Mouse (Mus musculus) 3T3-L1 (cell line): Measurements from ENCODE around the gene Cpt1c.
"Not testable (repeated sequence)": the region's sequence is repeated elsewhere in the genome, so short reads cannot be mapped to it uniquely, and the experiment has no call there.

Experiments
- DNase-seq: peaks from one replicate; pipeline ENCODE4 v3.0.0-alpha.2; 2015; ENCODE audit warnings: low read depth, low spot score

The Cpt1c gene

GRCm38 (mm10) chr7:44974383-44975116 is at the start of gene Cpt1c:
Gene Cpt1c, minus strand, starts transcription at chr7:44974851.
- peak; percentile 81 for DNase-seq

GRCm38 (mm10) chr7:45023711-45024110 is 49.1 kb upstream of the Cpt1c start:
- not testable (repeated sequence) for DNase-seq

- DNase-seq: no peak
Measured at GRCm38 (mm10) chr7:45020225-45020624, 45.6 kb upstream of the Cpt1c start.

GRCm38 (mm10) chr7:45019031-45019571 is 44.5 kb upstream of the Cpt1c start:
- peak; percentile 95 for DNase-seq

DNA sequence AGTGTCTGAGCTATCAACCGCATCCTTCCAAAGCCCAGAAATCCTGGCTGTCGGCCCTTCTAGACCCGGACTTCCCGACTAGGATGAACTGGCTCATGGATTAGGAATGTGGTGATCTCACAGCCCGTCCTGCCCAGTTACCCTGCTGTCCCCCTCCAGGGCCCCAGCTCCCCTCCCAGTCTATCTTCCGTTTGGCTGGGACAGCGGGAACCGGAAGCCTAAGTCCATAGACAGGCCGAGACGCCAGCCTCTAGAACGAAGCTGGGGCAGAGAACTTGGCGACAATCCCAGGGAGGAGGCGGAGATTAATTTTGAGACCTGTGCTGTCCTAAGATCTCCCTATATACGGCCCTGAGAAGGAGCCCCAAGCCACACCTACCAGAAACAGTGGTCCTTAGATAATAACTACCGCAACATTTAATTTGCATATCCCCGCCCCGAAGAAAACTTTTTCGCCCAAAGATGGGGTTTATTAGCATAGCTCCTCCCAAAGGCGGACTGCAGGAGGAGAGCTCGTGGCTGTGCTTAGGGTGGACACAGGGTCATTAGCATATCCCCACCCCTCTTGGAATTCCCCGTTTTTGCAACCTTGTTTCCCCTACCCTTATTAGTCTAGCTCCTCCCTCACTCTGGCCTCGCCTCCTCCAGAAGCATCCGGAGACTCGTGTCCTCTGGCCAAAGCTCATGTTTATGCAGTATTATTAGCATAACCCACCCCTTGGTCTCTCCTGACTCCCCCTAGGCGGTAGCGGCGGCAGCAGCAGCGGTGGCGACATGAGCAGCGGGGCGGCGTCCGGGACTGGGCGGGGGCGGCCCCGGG is 42.8 kb upstream of the Cpt1c start, which contains the start of gene Rras:
Gene Rras (plus strand): TSS at position 720 of the 820 bp plus-strand sequence.
- DNase-seq: peak; percentile 100

DNA sequence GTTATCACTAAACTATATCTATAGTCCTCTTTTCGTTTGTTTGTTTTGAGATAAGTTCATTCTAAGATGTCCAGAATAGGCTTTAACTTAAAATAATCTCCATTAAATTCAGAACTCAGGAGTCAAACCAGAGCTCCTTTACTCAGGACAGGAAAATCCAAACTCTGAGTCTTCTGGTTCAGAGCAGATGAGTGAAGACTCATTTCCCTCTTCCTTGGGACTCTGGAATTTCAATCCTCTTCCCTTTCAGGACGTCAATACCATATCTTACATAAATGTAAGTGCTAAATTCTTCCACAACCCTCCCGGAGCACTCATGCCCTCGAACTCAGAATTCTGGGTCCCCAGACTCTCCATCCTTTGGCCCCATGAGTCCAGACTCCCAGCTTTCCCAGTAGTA is 42.1 kb upstream of the Cpt1c start:
- DNase-seq: no peak

- DNase-seq: peak; percentile 98
Measured at GRCm38 (mm10) chr7:45015957-45016612, 41.4 kb upstream of the Cpt1c start, which contains the start of gene Scaf1. Gene Scaf1, minus strand, starts transcription at chr7:45016363.

DNA sequence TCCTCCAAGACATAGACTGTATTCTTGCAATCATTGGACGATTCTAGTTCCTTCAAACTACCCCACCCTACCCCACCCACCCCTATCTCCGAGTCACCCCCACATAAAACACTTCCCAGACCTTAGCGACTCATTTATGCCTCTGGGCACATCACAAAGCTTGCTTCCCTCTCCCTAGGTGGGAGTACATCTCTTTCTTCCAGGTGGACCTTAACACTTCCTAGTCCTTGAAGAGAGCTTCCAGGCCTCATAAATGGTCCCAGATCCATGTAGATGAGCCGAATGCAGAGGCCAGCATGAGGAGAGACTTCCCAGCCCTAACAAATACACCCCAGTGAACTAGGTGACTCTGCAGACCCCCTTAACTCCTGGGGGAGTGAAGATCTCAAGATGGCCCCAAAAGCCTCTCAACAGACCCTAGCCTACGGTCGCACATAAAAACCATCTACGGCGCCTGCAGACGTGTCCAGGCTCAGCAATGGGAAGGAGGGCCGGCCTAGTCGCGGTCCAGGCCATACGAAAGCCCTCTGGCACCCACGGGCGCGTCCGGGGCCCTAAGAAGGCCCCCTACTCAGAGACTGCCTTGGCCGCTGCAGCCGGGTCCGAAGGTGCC is 40.8 kb upstream of the Cpt1c start:
- DNase-seq: no peak

GRCm38 (mm10) chr7:45014096-45014451 is 39.4 kb upstream of the Cpt1c start:
- DNase-seq: no peak

DNA sequence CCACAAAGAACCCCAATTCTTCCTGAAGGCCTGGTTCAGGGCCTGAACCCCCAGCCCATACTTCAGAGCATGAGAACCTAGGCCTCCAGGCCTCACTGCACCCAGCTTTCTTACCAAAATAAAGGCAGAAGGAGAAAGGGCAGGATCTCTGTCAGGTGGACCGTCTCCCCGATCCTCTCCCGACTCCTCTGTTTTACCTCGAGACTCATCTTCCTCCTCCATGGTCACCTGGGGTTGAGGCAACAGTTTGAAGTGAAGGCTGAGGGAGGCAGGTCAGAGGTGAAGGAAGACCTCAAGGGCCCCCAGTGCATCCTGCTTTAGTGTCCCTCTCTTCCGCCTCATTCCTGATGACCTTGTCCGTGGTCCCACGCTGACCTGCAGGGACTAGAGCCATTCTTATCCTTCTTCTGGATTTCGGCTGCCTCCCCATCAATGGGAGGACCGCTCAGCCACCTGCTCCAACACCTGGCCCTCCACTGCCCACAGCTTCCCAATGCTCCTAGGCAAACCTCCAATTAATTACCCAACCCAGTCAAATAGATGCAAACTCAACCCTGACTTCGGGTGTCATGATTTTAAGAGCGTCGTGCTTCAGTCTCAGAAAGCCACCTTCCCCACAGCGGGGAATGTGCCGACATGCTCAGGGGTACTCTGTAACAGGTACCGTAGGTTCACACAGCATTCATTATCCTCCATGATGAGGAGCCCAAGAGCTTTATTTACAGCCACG is 38.9 kb upstream of the Cpt1c start:
- no peak for DNase-seq

DNA sequence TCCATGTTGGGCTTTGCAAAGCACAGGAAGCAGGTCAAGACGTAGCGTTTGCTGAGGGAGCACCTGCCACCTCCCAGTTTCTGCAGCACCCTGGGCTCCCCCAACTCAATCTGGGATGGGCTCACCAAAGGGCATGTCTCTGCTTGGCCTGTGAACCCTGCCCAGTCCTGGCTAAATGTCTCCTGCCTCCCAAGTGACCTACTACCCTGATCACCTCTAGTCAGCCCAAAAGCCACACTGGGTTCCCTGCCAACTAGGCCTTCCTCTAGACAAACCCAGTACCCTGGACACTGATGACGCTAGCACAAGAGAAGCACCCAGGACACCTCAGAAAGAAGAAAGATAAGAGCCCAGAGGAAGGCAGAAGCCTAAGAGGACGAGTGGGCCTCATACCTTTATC is 38.2 kb upstream of the Cpt1c start:
- no peak for DNase-seq

DNA sequence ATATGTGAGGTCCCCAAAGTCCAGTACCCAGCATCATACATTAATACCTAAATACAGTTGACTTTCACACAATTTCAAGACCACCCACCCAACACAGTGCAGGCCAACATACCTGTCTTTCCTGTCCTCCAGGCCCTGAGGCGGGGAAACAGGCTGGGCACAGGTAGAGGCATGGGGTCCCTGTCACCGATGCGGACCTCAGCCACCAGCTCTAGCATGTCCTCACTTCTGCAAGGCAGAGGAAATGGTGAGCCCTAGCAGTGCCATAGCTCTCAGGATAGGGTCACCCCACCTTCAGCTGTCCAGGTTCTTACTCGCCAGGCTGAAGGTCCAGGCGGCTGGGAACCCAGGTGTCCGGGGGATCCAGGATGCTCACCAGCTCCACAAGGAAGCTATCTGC is 37.4 kb upstream of the Cpt1c start:
- DNase-seq: no peak

- DNase-seq: no peak
Measured at GRCm38 (mm10) chr7:45008411-45008810, 33.8 kb upstream of the Cpt1c start.

DNA sequence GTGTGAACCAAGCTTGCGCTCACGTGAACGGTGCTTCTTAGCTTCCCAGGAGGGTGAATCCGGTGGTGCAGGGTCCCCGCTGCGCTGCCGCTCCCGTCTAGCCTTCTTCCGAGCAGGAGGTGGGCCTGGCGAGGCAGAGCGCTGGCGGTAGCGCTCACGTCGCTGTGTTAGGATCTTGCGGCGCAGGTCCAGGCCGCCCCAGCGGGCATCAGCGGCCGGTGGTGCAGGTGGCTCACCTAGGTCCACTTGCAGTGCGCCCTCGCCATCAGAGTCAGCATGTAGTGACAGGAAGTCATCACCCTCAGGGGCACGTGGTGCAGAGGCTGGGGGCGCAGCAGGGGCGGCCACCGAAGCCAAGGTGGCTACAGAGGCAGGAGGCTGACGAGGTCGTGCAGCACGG is 33.2 kb upstream of the Cpt1c start:
- DNase-seq: no peak

DNA sequence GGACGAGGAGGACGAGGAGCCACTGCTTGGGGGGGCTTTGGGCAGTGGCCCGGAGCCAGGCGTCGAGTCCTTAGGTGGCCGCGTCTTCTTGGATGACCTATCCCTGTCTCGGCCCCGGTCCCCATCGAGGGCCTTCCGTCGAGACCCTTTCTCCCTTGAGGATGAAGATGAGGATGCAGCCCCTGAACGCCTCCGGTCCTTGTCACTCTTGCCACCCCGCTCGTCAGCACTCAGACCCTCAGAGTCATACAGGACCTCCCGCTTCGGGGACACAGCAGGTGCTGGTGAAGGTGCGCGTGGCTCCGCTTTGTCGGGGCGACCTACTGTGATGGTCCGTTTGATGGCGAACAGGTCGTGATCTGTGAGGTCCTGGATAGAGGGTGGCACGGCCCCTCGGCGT is 32.5 kb upstream of the Cpt1c start:
- DNase-seq: no peak

- no peak for DNase-seq
Measured at GRCm38 (mm10) chr7:45006503-45006902, 31.9 kb upstream of the Cpt1c start.

GRCm38 (mm10) chr7:45005321-45005992 is 30.8 kb upstream of the Cpt1c start:
- no peak for DNase-seq

DNA sequence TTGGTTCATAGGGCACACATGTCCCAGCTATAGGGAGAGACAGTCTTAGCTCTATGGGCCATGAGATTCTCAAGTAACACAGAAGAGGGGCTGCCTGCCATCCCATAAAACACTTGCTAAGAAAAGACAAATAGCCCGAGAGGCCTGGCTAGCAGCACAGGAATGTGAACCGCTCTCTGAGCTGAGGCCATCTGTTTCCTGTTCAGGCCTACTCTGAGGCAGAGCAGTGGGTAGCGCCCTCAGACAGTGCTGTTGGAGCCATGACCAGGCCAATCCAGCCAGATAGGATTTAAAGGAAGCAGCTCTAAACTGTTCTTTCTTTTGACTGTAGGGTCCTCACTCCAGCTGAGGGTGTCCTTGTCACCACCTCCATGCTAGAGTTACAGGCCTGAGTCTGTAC is 29.9 kb upstream of the Cpt1c start:
- DNase-seq: no peak

GRCm38 (mm10) chr7:45002440-45002839 is 27.8 kb upstream of the Cpt1c start:
- peak; percentile 42 for DNase-seq

GRCm38 (mm10) chr7:45000539-45001114 is 26.0 kb upstream of the Cpt1c start:
- no peak for DNase-seq
